Mouse (Mus musculus) WW6 (cell line): Measurements from ENCODE around the gene Cipc.

Experiments
- DNase-seq: peaks from one replicate; pipeline ENCODE4 v3.0.0-alpha.2; 2013; ENCODE audit warnings: low read depth, low spot score

The Cipc gene

DNA sequence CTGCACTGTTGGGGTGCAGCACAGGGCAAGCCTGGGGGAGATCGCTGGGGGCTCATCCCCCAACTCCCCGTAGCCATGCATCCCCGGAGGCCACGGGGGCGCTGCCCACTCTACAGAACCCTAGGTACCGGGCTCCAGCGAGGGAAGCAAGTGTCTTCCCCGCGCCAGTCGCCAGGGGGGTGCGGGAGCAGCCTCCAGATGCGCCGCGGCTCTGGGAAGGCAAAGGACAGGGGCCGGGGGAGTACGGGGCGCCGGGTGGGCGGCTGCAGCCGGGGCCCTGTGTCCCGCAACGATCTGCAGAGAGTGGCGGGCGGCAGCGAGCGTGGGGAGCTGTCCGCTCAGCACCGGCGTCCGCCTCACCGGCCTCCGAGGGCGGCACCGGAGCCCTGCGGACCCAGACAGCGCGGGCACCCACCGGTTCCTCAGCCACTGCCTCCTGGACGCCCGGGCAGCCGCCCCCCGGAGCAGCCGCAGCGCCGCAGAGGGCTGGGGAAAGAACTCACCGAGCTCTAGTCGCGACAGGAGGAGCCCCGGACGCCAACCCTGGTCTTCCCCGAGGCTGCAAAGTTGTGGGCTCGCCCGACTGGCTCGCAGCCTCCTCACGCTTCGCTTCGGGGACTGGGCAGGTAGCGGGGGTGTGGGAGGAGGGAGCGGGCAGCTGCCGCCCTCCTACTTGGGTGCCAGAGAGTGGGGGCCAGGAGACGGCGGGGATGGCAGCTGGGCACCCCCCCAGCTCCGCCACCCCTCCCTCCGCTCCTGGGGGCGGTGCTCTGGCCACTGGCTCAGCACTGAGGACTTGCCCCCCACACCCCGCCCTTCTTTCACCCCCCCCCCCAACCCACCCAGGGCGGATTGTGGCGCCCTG, 43.3 kb downstream of the Cipc start, which contains the start of gene Zdhhc22:
Gene Zdhhc22, minus strand, starts transcription at position 541 of the 865 bp plus-strand sequence.
- no peak for DNase-seq

DNA sequence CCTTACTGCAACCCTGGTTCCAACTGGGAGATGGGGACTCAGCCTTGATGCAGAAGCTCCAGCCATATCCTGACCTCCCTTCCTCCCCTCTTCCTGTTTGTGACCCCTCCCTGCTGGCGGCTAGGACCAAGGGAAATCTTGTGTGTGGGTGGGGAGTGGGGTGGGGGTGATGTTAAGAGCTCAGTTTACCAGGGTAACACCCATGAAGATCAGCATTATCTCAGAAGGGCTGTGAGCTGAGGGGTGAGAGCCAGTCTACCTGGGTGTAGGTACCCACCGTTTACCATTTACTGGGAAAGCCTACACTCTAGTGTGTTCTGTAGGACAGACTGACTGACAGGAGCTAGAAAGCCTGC, 43.9 kb downstream of the Cipc start:
- DNase-seq, result no peak

DNA sequence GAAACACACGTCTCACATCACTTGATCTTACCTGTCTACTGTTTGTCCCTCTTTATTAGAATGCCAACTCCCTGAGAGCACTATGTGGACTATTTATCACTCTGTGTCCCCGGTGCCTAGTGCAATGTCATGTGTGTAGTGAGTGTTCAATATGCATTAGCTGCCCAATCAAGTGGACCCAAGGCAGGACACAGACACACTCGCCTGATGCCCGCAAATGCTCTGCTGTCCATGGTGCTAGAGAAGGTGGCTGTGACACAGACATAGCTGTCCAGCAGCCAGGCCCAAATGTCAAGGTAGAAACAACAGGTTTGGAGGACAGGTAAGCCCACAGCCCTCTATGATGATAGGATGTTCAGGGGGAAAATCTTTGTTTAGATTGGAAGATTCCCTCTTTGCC, 47.3 kb downstream of the Cipc start:
- no peak for DNase-seq

DNA sequence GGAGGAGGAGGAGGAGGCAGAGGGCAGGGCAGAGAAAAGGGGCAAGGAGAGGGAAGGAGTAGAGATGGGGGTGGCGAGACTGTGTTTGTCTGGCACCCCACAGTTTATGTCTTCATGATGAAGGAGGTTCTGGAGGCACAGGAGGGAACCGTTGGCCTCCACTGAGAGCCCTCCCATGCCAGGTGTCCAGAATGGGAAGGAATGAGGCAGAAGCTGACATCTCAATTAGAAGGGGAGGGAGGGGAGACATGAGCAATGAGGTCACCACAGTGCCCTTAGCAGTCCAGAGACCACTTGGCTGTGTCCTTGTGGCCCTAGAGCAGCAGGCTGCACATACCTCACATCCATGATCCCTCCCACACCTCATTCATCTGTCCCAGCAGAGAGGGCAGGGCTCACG, 47.9 kb downstream of the Cipc start:
- no peak for DNase-seq

DNA sequence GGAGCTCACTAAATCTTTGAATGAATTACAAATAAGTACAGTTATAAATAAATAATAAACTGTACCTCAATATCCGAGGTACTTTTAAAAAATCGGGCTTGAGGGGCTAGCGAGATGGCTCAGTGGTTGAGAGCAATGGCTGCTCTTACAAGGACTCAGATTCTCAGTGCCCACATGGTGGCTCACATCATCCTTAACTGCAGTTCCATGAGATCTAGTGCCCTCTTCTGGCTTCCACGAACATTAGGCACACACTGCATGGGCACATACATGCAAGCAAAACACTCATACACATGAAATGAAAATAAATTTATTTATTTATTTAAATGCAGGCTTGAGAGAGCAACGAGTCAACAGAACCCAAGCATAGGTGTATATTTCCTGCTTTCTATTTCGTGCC, 49.1 kb downstream of the Cipc start:
- DNase-seq, result no peak

DNA sequence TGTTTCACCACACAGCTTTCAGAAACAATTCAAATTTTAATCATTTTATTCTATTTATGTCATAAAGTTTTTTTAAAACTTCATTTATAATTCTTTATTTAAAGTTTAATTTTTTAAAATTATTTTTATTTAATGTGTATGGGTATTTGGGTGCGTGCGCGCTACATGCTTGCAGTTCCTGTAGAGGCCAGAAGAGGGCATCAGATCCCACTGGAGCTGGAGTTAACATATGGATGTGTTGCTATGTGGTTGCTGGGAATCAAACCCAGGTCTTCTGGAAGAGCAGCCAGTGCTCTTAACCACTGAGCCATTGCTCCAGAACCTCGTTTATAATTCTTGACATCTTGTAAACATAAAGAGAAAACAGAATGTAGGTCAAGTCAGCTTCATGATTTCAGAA, 51.9 kb downstream of the Cipc start:
- no peak for DNase-seq

DNA sequence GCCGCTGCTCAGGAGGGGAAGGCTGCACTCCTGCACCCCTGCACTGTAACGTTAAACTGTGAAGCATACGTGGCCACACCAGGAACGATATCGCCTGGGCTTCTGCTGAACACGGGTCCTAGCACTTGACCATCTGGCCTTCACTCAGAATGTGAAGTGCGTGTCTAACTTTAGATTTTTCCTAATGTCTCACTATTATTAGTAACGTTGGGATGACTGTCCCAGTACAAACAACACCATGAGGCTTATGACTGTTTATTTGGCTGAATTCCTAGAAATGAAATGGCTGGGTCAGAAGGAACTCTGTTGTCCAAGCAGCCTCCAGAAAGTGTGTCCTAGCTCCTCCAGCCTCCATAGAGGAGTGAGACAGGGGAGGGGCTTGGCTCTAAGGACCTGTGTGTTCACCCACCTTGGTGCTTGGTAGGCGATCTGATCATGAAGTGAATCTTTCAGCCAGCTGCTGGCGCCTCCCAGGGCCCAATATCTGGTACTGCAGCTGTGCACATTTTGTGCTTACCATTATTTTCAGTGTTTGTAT, 52.5 kb downstream of the Cipc start:
- DNase-seq, result no peak

DNA sequence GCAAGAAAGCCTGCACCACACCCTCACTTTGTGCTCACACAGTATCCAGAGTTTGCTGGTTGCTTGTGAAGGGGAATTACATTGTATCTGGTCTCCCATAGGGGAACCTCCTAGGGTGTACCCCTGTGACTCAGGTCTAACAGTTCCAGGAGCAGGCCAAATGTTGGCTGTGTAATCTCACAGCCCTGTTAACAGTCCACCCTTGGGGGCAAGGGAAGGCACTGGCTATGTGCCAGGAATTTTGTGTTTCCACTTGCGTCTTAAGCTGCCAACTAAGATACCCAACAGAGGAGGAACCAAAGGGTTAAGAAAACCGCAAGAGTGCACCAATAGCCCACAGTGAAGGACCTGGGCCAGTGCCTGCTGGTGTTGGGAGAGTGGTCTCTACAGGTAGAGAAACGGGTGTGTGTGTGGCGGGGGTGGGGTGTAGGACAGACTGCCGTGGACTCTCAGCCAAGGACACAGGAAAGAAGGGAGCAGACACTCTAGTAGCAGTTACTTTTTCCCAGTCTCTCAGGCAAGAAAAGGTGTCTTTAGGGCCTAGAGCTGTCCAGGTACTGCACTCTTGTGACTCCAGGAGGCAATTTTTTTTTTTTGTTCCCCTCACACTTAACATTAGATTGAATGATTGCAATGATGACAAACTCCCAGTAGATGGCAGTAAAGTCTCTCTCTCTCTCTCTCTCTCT, 53.5 kb downstream of the Cipc start:
- no peak for DNase-seq

DNA sequence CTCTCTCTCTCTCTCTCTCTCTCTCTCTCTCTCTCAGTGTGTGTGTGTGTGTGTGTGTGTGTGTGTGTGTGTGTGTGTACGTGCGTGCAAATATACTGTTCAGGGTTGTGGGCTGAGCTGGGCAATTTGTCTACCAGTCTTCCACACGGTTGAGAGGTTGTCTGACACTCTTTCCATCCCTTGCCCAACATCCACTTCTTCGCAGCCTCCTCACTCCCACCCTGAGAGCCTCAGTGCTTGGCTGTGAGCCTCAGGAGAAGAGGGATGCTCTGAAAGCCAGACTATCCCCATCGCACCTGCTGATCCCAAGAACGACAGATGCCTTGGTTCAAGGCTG, 54.0 kb downstream of the Cipc start:
- no peak for DNase-seq

DNA sequence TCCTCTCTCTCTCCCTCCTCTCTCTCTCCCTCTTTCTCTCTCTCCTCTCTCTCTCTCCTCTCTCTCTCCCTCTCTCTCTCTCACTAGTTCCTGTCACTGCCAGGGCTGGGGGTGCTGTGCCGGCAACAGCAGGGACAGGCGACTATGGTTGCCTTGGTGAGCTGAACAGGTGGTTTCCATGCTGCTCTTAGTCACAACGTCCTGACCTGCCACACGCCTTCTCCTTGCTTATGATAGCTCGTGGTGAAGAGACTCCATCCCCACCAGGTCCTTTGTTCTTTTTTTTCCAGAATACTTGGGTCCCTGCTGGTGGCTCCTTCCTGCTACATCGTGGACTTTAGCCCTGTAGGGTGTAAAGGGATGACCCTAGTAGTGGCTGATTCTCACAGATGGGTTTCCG, 55.4 kb downstream of the Cipc start:
- DNase-seq, result no peak

DNA sequence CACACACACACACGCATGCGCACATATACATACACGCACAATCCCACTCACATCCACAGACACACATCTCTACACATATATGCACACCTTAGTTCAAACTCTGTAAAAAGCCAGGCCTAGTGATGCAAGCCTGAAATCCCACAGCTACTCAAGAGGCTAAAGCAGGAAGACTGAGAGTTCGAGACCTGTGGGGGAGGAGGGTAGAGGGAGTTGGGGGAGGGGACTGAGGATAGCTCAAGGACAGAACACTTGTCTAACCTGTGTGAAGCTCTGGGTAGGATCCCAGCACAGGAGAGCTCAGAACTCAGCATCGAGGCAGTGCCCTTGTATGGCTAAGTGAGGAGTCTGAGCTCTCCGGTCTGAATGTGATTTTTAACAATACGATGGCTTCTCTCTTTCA, 56.0 kb downstream of the Cipc start:
- no peak for DNase-seq

DNA sequence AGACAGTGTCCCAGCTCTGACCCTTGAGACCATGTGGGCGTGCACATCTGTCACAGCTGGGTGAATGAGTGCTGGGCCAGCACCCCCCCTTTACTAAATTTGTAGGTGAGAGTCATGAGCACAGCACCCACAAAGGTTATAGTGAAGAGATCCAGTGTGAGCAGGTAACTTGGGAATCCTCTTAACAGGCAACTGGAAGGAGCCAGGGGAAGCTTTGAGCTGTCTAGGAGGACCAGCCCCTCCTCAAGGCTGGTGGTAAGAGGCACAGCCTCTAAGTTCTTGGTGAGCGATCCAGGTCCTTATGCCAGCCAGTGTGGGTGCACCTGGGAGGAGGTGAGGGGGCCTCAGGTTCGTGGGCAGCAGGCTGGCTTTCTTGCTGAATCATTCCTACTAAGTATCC, 56.8 kb downstream of the Cipc start:
- DNase-seq, result no peak

DNA sequence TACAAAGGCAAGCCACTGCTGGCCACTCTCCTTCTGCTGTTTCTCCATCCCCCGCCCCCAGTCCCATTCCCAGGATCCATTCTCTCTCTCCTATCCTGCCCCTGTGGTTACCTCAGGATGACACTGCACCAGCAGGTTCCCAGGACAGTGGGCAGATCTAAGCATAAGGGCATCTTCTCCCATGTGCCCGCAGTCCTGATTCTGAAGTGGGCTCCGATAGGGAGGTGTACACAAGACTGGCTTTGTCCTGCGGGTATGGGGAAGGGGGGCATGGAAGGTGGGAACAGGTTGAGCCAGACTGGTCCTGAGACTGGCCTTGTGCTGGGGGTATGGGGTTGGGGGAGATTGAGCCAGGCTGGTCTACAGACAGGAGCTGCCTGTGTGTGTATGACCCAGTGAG, 57.8 kb downstream of the Cipc start:
- DNase-seq, result no peak
